Mouse (Mus musculus): ENCODE measurements around the gene Cacna1c.

Gene Cacna1c

DNA sequence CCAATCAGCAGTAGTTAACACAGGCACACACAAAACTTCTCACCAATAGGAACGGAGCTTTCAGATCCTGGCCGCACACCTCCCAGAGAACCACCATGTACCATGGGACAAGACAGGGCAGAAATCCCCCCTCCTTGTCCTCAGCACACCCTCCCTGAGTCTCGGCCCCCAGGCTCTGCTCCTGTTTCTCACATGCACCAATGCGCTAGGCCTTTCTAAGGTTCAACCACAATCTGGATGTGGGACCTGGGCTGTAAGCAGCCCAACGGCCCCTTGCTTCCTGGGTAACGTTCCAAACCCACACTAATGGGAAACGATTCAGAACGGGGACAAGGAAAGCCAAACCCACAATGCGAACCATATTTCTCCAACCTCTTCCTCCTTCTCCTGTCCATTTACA, 237.7 kb downstream of the Cacna1c start:
- DNase-seq (ENCODE audit: low spot score), result no peak

- DNase-seq (ENCODE audit: low spot score), result no peak
These were observed 240.0 kb downstream of the Cacna1c start for GRCm38 (mm10) chr6:118956234-118956633.

GRCm38 (mm10) chr6:118955777-118956176, 240.4 kb downstream of the Cacna1c start:
- no peak for DNase-seq (ENCODE audit: low spot score)

DNA sequence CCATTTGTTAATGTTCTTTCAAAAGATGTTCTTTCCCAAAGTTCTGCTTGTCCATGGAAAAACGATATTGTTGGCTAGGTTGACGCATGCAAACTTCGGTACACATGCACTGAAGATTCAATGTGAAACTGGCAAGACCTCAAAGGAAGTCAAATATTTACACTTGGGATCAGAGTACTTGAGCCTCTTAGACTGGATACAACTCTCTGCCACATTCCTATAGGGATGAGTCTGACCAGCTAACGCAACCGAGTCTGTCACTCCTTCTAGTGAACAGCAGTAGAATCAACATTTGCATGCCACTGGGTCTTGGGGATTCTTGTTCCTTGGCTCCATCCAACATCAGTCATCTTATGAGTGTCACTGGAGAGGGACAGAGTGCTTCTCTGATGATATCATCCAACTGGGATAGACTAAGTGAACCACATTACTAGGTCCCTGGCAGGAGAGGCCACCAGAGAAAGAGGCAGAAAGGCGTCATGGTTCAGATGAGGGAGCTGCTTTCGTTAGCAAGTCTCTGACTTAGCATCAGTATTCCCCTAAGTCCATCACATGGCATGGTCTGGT, 241.1 kb downstream of the Cacna1c start:
- DNase-seq (ENCODE audit: low spot score), result no peak

DNA sequence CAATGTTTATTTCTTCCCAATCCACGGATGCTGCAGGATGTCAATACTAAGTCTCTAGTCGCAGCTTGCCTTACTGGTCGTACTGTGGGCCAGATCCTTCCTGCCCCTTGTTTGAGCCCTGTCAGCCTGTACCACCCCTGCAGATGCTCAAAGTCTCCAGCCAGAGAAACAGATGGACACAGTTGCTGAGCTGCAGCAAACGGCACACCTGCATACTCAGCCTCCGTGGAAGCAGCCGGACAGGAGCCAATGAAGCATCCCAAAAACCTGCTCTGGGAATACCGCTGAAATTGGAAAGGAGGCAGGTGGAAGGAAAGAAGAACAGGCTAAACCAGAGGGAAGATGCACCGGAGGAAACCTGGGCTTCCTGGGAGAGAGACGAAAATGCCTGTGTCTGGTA, 243.8 kb downstream of the Cacna1c start:
- DNase-seq (ENCODE audit: low spot score), result no peak

- DNase-seq (ENCODE audit: low spot score), result no peak
These were observed 246.0 kb downstream of the Cacna1c start for GRCm38 (mm10) chr6:118950190-118950589.

GRCm38 (mm10) chr6:118947286-118947685, 248.9 kb downstream of the Cacna1c start:
- DNase-seq (ENCODE audit: low spot score), result no peak

DNA sequence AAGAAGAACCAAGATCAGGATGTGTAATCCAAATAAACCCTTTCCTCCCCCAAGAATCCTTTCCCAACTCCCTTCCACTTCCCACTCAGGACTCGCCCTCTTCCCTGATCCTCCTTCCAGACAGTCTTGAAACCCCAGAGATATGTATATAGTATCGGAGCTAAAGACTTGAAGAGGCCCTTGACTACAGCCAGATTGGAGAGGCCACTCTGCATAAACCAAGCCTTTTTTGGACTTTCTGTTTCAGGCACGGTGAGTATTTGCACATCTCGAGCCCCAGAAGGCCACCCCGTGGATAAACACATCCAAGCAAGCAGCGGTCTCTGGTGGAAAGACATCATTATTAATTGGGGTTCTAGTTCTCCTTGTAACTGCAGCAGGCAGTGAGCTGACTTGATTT, 249.6 kb downstream of the Cacna1c start:
- no peak for DNase-seq (ENCODE audit: low spot score)

- no peak for DNase-seq (ENCODE audit: low spot score)
These were observed 252.1 kb downstream of the Cacna1c start for GRCm38 (mm10) chr6:118944093-118944492.

DNA sequence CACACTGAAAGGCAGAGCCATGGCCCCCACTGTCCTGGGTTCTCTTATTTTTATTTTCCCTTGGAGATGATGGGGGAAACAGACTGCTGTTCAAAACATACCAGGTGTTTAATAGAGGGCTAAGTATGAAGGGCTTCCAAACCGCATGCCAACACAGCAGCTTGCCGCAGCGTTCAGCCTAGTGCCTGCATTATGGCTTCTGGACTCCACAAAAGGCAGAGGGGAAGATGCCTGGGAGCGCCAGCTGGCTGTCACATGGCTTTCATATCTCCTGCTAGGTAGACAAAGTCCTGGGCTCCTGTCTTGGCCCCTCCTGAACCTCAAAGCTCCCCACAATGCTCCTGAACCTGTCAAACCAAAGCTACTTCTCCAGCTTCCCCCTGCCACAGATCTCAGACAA, 254.4 kb downstream of the Cacna1c start:
- no peak for DNase-seq (ENCODE audit: low spot score)

DNA sequence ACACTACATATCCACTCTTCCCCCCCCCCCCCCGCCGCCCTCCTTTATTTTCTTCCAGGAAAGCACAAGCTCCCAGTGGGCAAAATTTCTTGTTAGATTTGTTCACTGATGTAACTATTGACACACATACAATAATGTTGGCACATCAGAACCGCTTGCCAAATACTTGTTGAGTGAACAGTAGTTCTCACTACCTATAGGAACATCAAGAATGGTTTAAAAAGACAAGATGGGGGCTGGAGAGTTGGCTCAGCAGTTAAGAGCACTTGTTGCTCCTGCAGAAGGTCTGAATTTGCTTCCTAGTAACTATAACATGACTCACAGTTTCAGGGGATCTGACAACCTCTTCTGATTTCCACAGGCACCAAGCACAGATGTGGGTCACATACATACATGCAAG, 255.2 kb downstream of the Cacna1c start:
- no peak for DNase-seq (ENCODE audit: low spot score)

GRCm38 (mm10) chr6:118939626-118940025, 256.6 kb downstream of the Cacna1c start:
- no peak for DNase-seq (ENCODE audit: low spot score)

- peak; percentile 23 for DNase-seq (ENCODE audit: low spot score)
These were observed 257.7 kb downstream of the Cacna1c start for GRCm38 (mm10) chr6:118938386-118939096.

- DNase-seq (ENCODE audit: low spot score), result no peak
These were observed 258.7 kb downstream of the Cacna1c start for GRCm38 (mm10) chr6:118937536-118937935.

DNA sequence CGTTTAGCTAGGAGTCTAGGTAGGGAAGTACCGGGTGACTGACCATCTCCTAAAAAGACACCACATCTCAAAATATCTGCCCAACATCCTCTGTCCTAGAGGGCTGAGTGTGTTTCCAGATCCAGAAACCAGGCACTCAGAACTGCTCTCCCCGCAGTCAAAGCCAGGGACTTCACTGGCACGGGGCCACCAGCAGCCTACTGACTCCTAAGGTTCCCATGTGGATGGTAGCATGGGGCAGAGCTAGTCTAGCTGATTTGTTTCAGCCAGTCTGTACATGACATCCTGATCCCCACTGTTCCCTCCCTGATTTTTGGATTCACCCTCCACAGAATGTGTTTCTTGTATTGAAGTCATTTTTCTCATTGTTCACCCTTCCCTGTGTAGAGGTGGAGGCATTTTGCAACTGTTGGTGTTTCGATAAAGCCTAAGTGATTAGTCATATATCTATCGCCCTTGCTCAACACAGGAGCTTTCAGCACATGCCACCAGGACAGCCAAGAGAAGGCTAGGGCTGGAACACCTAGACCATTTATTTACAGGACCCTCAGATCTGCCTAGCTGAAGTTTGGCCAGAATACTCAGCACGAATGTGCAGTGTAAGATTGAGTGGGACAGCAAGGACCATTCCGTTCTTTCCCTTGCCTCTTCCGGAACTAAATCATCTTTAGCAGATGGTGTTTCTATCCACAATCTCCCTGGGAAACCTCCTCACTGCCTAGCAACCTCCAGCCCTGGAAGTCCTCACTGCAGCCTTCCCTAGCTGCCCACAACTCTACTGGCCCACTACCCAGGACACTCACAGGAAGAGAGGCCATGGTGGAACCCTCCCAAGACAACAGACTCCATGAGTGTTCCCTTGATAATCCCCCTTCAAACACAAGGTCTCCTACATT, 260.4 kb downstream of the Cacna1c start:
- DNase-seq (ENCODE audit: low spot score), result no peak

GRCm38 (mm10) chr6:118934243-118934902, 261.8 kb downstream of the Cacna1c start:
- DNase-seq (ENCODE audit: low spot score), result no peak

- DNase-seq (ENCODE audit: low spot score), result no peak
These were observed 263.1 kb downstream of the Cacna1c start for GRCm38 (mm10) chr6:118933017-118933594.

DNA sequence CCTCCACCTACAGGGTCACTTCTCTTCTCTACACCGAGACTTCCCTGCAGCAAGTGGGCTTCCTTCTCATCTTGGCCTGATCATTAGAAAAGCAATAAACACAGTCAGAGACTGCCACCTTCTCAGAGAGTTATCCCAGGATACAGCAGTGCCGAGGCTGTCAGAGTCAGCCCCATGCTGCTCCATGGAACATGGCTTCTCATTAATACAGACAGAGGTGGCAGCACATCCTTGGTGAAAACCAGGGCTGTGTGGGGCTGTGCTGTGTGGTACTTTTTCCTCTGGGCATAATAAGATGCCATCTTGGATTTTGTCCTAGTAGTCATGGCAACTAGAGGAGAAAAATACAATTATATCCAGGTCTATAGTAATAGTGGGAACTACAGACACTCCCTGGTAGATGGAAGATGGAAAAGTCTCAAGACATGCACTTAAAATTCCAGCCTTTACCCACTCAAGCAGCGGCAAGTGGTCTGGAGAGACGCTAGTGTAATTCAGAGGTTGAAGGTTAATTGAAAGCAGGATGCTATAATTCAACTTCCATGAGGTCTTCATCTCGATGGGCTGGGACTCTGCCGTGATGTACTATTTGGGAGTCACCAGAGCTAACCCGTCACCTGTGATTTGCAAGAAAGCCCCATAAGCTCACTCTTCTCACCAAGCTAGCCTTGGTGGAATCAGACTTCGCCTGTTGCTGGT, 264.1 kb downstream of the Cacna1c start:
- DNase-seq (ENCODE audit: low spot score), result no peak

DNA sequence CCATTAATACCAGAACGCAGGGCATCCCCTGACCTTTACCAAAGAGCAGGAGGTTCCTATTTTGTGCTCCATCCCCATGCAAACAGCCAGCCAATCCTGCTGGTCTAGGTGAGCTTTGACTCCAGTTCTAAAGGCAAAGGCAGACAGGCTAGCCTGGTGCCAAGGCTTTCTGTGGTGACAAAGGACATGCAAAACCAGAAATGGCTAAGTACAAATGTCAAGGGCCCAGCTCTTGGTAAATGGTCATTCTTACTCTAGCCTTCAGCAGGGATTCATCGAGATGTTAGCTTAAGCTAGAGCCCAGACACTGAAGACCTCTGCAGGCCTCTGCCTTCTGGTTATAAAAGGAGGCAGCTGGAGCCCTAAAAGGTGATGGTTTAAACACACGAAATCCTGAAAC, 269.5 kb downstream of the Cacna1c start:
- DNase-seq (ENCODE audit: low spot score), result no peak

DNA sequence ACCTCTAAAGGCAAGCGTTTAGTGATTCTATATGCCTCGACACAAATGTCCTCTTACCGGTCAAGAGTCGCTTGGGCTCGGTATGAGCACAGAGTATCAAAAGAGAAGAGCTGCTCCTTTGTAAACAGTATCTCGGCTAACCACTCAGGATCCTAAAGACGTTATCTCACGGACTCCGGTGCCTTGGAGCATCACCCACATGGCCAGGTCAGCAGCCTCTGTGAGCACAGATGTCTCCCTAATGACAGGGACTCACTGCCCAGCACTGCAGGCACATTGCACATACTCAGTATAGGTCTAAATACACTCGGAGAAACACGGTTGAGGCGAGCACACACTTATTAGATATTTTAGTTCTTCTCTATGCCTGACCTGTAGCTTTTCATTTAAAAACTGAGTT, 271.8 kb downstream of the Cacna1c start:
- no peak for DNase-seq (ENCODE audit: low spot score)

GRCm38 (mm10) chr6:118923926-118924325, 272.3 kb downstream of the Cacna1c start:
- DNase-seq (ENCODE audit: low spot score), result no peak

DNA sequence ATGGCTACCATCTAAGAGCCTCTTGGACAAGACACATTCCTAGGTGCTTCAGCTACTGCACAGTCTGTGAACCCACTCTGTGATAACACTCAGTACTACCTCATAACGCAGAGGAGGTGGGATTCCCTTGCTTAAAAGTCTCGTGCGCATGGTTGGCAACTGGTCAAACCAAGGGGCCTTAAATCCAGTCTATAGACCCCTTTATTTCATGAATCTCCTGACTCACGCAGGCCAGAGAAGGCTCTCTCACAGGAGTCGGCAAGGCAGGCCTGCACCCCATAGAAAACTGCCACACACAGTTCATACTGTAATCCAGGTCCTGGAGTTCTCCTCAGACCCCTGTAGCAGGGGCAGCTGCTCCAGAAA, 273.0 kb downstream of the Cacna1c start:
- DNase-seq (ENCODE audit: low spot score), result no peak

Data from retina, embryonic 14.5 days (tissue).